Mouse (Mus musculus) heart, adult 11 months (tissue): ENCODE results near the gene E2f6.

Experiments used
- DNase-seq: peaks from one replicate; pipeline ENCODE4 v3.0.0; 2022

E2f6 gene

DNA sequence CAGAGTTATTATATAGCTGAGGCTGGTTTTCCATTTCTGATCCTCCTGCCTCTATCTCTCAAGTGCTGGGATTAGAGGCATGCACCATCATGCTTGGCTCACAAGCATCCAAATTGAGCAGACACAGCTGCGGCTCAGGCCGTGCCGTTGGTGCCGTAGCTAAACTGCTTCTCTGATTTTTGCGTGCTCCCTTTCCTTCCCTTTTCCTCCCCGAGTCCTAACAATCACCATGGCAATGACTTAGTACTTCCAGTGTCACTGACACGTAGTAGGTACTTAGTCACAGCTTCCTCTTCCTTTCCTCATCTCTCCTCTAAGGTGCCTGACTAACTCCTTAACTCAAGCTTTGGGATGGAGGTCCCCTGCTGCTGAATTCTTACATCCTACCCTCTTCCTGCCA, 64.9 kb downstream of the E2f6 start:
- peak; percentile 93 for DNase-seq

GRCm38 (mm10) chr12:16876667-16877066, 65.9 kb downstream of the E2f6 start:
- DNase-seq = no peak

- DNase-seq = peak; percentile 93
These were observed 66.4 kb downstream of the E2f6 start for GRCm38 (mm10) chr12:16877141-16877540.

GRCm38 (mm10) chr12:16877679-16878078, 66.9 kb downstream of the E2f6 start:
- DNase-seq = peak; percentile 83

- DNase-seq = peak; percentile 74
These were observed 68.6 kb downstream of the E2f6 start for GRCm38 (mm10) chr12:16879369-16879768.

- peak; percentile 85 for DNase-seq
These were observed 69.3 kb downstream of the E2f6 start for GRCm38 (mm10) chr12:16880077-16880476.

GRCm38 (mm10) chr12:16882442-16882841, 71.7 kb downstream of the E2f6 start:
- DNase-seq = peak; percentile 85

- DNase-seq = peak; percentile 89
These were observed 72.3 kb downstream of the E2f6 start for GRCm38 (mm10) chr12:16883111-16883510.

DNA sequence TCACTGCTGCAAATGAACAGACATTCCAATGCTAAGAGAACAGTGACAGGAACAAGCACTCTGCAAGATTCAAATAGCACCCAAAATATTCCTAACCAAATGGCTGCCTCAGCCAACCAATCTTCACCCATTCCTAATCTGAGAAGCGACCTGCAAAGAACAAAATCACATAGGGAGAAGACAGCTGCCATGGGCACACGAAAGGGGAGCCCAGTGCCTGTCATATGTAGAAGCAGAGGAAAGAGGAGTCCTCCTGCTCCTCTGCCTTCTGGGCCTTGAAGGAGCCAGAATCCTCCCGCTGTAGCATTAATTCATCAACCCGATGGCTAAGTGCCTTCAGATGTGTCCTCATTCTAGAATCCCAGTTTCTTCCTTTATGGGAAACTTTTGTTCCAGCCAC, 73.8 kb downstream of the E2f6 start:
- DNase-seq = peak; percentile 58

DNA sequence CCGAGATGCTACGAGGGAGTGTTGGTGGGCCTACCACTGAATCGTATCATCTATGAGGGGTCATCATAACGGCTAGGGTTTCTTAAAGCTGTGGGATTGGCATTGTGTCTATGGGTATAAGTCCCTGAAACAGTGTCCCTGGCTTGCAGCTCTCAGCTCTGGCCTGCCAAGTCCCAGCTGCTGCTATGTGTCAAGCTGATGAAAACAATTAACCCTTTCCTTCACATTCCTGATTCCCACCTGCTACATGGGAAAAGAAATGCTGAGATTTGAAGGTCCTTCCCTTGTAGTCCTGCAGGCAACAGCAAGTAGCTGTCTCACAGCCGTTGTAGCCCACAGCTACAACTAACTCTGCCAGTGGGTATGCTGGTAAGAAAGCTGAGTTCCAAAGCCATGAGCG, 75.6 kb downstream of the E2f6 start:
- peak; percentile 84 for DNase-seq
